Mouse (Mus musculus): Measurements from ENCODE around the gene Slc35a2.

DNA sequence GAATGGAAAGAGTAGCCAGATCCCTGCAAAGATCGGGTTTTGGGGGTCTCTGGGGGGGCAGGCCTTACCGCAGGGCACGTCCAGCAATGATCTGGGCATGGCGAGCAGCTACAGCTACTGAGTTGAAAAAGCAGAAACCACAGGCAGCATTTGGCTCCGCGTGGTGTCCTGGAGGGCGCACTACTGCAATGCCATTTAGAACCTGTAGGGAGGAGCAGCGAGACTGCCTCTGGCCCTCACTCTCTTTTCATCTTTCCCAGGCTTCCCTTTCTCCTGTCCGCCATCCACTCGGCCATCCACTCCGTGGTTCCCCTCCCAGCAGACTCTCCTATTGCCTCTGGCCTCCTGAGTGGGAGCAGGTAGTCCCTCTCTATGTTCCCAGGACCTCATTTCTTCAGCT is 53.0 kb downstream of the Slc35a2 start:
- 0 out of 2 replicates have a peak, but pooled peaks have one; percentile 17 for TF ChIP-seq CTCF (IDR thresholded peaks at IDR 0.05; ENCODE audit: borderline replicate concordance, insufficient read depth, low read depth, low read length)
- TF ChIP-seq POLR2A (IDR thresholded peaks at IDR 0.05; ENCODE audit: borderline replicate concordance, insufficient read depth, low read length) = no peak

Data from cerebellum, adult 2 months (tissue).